Mouse (Mus musculus) liver, embryonic 11.5 days (tissue): ENCODE results near the gene Fkbp14. TPM values are rescaled to one million over a fixed set of nuclear protein-coding genes. Genes with fewer than 3 reads are reported as not detected.

Experiments
- ATAC-seq: fragments of 200-750 bp; cut with Nextera tagmentation; replicated peaks from 2 replicates; pipeline ENCODE4 v1.8.0; 2017; ENCODE audit warnings: moderate number of reproducible peaks, mild to moderate bottlenecking, moderate TSS enrichment, moderate library complexity; ENCODE audit not compliant: low FRiP score
- DNase-seq: peaks from one replicate; pipeline ENCODE4 v3.0.0-alpha.2; 2017; ENCODE audit warnings: low spot score
- H3K27ac ChIP-seq: fragments of 300-500 bp; sonication (generic); 2 replicates; pipeline ENCODE4 v1.5.1; 2014; ENCODE audit warnings: mild to moderate bottlenecking, low read depth, low read length, control low read depth
- H3K27me3 ChIP-seq: fragments of 300-500 bp; sonication (generic); replicated peaks from 2 replicates; pipeline ENCODE4 v1.6.1; 2014; ENCODE audit warnings: low read length, mixed read lengths; ENCODE audit not compliant: control insufficient read depth, insufficient read depth
- H3K36me3 ChIP-seq: fragments of 300-500 bp; sonication (generic); 2 replicates; pipeline ENCODE4 v1.6.1; 2014; ENCODE audit warnings: mild to moderate bottlenecking, low read length, moderate library complexity, mixed read lengths; ENCODE audit not compliant: control insufficient read depth, insufficient read depth
- H3K4me1 ChIP-seq: fragments of 300-500 bp; sonication (generic); replicated peaks from 2 replicates; pipeline ENCODE4 v1.6.1; 2014; ENCODE audit warnings: low read length, mixed read lengths; ENCODE audit not compliant: control insufficient read depth, insufficient read depth
- H3K4me2 ChIP-seq: fragments of 300-500 bp; sonication (generic); 2 replicates; pipeline ENCODE4 v1.6.1; 2014; ENCODE audit warnings: mild to moderate bottlenecking, control low read depth, moderate library complexity
- H3K4me3 ChIP-seq: fragments of 300-500 bp; sonication (generic); 2 replicates; pipeline ENCODE4 v1.5.1; 2014; ENCODE audit warnings: low read depth, low read length, control low read depth
- H3K9ac ChIP-seq: fragments of 300-500 bp; sonication (generic); 2 replicates; pipeline ENCODE4 v1.6.1; 2014; ENCODE audit warnings: low read depth, low read length, control low read depth
- H3K9me3 ChIP-seq: fragments of 300-500 bp; sonication (generic); 2 replicates; pipeline ENCODE4 v1.6.1; 2016; ENCODE audit warnings: low read length, inconsistent platforms, mixed read lengths; ENCODE audit not compliant: control insufficient read depth
- WGBS: fragments of 180-500 bp; shearing (Covaris S2); extraction: QIAGEN DNeasy Blood & Tissue Kit; methylation state at CpG from one replicate; pipeline ENCODE4 v1.1.7; 2014; 5-methylcytosine and 5-hydroxymethylcytosine counted together
- polyA plus RNA-seq: library from polyadenylated mRNA; unstranded; fragments of >200 nt; fragmentation: Nextera tagmentation; extraction: Ambion mirVana; gene quantifications from 2 replicates; pipeline ENCODE4 v1.2.1, GENCODE M21; 2014

The Fkbp14 gene
- polyA plus RNA-seq, 1 experiment from 2014 or later: 11.9 TPM

DNA sequence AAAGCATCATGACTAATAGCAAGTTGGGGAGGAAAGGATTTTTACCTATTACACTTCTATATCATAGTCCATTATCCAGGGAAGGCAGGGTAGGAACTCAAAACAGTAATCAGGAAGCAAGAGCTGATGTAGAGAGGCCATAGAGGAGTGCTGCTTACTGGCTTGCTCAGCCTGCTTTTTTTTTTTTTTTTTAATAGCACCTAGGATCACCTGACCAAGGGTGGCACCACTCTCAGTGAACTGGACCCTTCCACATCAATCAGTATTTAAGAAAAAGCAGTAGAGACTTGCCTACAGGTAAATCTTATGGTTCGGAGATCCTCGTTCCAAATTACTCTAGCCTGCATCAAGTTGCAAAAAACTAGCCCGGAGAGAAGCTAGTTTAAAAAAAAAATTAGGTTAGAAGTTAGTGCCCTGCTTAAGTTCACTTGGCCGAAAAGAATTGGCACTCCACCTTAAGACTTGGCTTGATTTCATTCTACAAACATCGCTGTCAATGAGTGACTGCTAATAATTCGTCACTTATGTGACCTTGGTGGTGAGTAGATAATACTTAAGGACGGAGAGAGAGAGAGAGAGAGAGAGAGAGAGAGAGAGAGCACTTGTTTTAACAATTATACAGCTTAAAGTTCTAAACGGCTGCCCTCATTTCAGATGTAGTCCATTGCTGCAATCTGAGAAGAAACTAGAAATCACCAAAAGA lies 3.2 kb downstream of the Fkbp14 start:
- no peak for DNase-seq
- H3K27me3 ChIP-seq: no peaks in the 10 kb centered on the region
- no peaks in the 10 kb centered on the region for H3K36me3 ChIP-seq
- H3K4me3 ChIP-seq: peak overlapping the region; percentile 81
- H3K4me2 ChIP-seq: peak overlapping the region; percentile 78
- peaks cover 7% of the 10 kb centered on the region for H3K4me1 ChIP-seq
- H3K27ac ChIP-seq: no peak overlapping the region
- ATAC-seq: no peak
- H3K9me3 ChIP-seq: no peaks in the 10 kb centered on the region
- no peak overlapping the region for H3K9ac ChIP-seq
- WGBS: 56% methylated on average over 8 of the region's 8 CpGs

DNA sequence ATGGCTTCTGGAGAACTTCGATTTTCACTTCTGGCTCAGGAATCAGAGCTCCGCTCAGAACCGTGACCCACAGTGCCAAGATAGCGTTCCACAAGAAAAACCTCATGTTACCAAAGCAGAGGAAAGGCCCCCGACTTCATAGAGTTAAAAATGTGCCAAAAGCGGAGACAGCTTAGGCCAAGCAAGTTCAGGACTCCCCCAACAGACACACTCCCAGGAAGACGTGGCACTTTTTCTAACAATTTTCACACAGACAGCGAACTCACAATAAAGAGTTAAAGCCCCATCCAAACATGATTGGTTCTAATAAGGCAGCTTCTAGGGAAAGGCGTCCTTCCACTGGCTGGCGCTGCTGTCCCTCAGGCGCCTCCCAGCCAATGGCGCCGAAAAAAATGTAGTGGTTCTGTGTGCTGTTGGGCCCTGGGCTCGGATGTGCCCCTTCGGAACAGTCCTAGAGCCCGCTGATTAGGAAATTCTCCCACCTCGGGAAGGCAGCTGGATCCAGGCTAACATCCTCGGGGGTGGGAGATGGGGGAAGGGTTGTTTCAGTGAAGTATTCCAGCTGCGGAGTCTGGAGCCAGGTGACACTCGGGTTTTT lies 4.1 kb downstream of the Fkbp14 start:
- Histone ChIP-seq H3K27ac (no peak overlapping the region), H3K4me2 (peak overlapping the region; percentile 78), H3K36me3 (no peaks in the 10 kb centered on the region), H3K4me3 (peak overlapping the region; percentile 57), H3K4me1 (peaks cover 7% of the 10 kb centered on the region), H3K9me3 (no peaks in the 10 kb centered on the region), H3K27me3 (no peaks in the 10 kb centered on the region), H3K9ac (peak overlapping the region; percentile 73)
- DNase-seq: peak; percentile 83
- WGBS: 1% methylated on average over 20 of the region's 20 CpGs
- ATAC-seq: peak; percentile 82

DNA sequence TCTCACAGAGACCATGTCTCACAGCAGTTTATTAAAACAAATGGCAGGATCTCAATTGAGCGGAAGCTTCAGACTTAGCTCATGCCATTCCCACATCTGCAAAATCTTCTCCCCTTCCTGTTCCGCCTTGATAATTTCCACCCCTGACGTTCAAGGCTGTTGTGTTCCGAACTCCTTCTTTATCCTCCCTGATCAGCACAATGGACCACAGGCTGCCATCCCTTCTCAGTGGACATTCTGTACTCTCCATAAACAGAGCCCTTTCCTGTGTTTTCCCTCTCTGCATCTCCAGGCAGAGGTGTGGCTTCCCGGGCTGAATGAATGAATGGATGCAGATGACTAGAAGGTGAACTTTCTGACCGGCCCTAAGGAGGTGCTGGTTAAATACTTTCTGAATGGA lies 5.3 kb downstream of the Fkbp14 start:
- H3K4me3 ChIP-seq: peak overlapping the region; percentile 10; the same call in 1 of the 2 replicates
- 60% methylated on average over 6 of the region's 6 CpGs for WGBS
- no peaks in the 10 kb centered on the region for H3K27me3 ChIP-seq
- peak overlapping the region; percentile 50 for H3K4me2 ChIP-seq
- peaks cover 7% of the 10 kb centered on the region for H3K4me1 ChIP-seq
- no peak overlapping the region for H3K27ac ChIP-seq
- no peak for ATAC-seq
- H3K9me3 ChIP-seq: no peaks in the 10 kb centered on the region
- no peak overlapping the region for H3K9ac ChIP-seq
- DNase-seq: no peak
- H3K36me3 ChIP-seq: no peaks in the 10 kb centered on the region

DNA sequence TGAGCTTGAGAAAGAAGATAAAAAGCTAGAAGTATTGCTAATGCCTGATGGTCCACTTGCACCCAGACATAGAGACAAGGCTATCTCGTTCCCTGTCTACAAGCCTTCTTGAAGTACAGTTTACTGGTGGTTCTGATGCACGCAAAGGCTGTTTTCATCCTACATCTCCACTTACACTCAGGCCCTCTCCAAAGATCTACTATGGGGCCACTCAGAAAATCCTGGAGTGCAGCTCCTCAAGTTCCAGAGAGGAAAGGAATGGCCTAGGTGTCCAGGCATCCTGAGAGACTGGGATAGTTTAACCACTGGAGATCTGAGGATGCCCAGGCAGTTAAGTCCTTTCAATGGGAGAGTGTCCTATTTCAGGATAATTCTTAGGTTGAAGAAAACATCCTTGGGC lies 6.4 kb downstream of the Fkbp14 start:
- 93% methylated on average over 2 of the region's 2 CpGs for WGBS
- DNase-seq (no peak), ATAC-seq (no peak)
- Histone ChIP-seq H3K4me1 (peaks cover 7% of the 10 kb centered on the region), H3K4me2 (no peak overlapping the region), H3K4me3 (no peak overlapping the region), H3K9ac (no peak overlapping the region), H3K27me3 (no peaks in the 10 kb centered on the region), H3K27ac (no peak overlapping the region), H3K36me3 (no peaks in the 10 kb centered on the region), H3K9me3 (no peaks in the 10 kb centered on the region)

DNA sequence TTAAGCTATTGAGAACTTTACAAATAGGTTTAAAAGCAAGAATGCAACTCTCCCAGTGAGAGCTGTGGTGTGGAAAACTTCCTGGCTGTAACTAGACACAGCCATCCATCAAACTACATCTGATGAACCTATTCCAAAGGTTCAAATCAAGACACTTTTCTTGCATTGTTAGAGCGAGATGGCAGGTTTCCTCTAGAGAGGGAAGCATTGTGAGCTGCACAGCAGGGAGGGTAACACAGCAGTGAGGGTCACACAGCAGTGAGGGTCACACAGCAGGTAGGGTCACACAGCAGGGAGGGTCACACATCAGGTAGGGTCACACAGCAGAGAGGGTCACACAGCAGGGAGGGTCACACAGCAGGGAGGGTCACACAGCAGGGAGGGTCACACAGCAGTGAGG lies 8.9 kb downstream of the Fkbp14 start:
- no peak overlapping the region for H3K9ac ChIP-seq
- H3K4me3 ChIP-seq: no peak overlapping the region
- no peaks in the 10 kb centered on the region for H3K36me3 ChIP-seq
- no peaks in the 10 kb centered on the region for H3K27me3 ChIP-seq
- peaks cover 7% of the 10 kb centered on the region for H3K4me1 ChIP-seq
- ATAC-seq (no peak), DNase-seq (no peak)
- no peak overlapping the region for H3K4me2 ChIP-seq
- WGBS: 38% methylated on average over 1 of the region's 1 CpGs
- no peak overlapping the region for H3K27ac ChIP-seq
- no peaks in the 10 kb centered on the region for H3K9me3 ChIP-seq

DNA sequence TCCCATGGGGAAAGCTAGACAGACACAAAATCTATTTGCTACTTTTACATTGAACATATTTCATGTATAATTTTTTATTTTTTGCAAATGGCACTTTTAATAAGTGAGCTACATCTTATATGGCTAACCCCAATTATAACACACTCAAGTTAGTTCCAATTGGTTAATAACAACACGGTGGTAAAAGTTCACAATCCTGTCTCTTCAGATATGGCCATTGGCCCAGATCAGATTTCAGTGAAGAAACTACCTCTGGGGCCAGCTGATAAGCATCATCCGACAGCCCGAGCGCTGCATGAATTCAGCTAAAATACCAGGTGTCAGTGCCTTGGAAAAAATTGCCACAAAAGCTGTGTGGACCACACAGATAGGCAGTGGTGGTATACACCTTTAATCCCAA lies 9.4 kb downstream of the Fkbp14 start:
- WGBS: 55% methylated on average over 4 of the region's 4 CpGs
- DNase-seq (no peak), ATAC-seq (no peak)
- no peak overlapping the region for H3K9ac ChIP-seq
- no peaks in the 10 kb centered on the region for H3K9me3 ChIP-seq
- H3K27ac ChIP-seq: no peak overlapping the region
- H3K4me3 ChIP-seq: no peak overlapping the region
- H3K4me2 ChIP-seq: no peak overlapping the region
- no peaks in the 10 kb centered on the region for H3K36me3 ChIP-seq
- peaks cover 7% of the 10 kb centered on the region for H3K4me1 ChIP-seq
- no peaks in the 10 kb centered on the region for H3K27me3 ChIP-seq

DNA sequence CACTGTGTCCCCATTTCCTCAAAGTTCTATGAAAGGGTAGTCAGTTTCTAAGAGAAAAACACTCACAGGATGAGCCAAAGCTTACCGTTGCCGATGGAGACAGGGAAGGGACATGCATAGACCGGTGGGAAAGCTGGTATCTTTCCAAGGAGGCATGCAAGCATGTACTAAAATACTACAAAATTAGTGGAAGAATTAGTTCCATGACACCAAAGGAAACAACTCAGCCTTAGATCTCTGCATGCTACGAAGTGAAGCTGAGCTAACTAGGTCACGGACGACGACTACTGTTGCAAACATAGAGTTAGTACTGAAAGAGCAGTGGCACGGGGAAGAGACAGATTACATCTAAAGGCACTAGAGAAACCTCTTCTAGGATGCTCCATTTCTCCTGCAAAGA lies 10.2 kb downstream of the Fkbp14 start:
- no peak overlapping the region for H3K4me3 ChIP-seq
- no peaks in the 10 kb centered on the region; the same call in 1 of the 2 replicates for H3K36me3 ChIP-seq
- no peaks in the 10 kb centered on the region for H3K27me3 ChIP-seq
- DNase-seq (no peak), ATAC-seq (no peak)
- no peak overlapping the region for H3K27ac ChIP-seq
- H3K9ac ChIP-seq: no peak overlapping the region
- H3K9me3 ChIP-seq: no peaks in the 10 kb centered on the region
- WGBS: 84% methylated on average over 8 of the region's 8 CpGs
- H3K4me1 ChIP-seq: peaks cover 6% of the 10 kb centered on the region
- H3K4me2 ChIP-seq: no peak overlapping the region

DNA sequence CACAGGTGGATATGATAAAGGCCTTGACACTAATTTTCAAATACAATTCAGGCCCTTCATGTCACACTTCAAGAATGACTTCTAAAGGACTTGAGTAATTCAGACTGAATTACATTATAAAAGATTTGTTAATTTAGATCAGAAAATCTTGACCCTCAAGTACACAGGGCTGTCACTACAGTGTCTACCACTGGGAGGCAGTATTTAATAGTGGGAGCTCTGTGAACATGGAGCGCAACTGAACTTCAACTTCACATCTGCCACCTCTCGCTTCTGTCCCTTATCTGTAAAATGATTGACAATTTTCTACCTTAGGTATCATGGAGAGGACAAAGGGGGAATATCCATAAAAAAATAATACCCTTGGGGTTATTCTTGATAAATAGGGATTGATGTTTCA lies 10.9 kb downstream of the Fkbp14 start:
- no peak overlapping the region for H3K4me3 ChIP-seq
- H3K27me3 ChIP-seq: no peaks in the 10 kb centered on the region
- 16% methylated on average over 2 of the region's 2 CpGs for WGBS
- DNase-seq: no peak
- H3K27ac ChIP-seq: no peak overlapping the region
- no peak for ATAC-seq
- no peaks in the 10 kb centered on the region for H3K9me3 ChIP-seq
- H3K4me1 ChIP-seq: no peaks in the 10 kb centered on the region
- H3K4me2 ChIP-seq: no peak overlapping the region
- no peaks in the 10 kb centered on the region; the same call in 1 of the 2 replicates for H3K36me3 ChIP-seq
- H3K9ac ChIP-seq: no peak overlapping the region
